Mouse (Mus musculus) forebrain, embryonic 16.5 days (tissue): ENCODE measurements at regions not wholly inside any gene's neighbourhood (a gene's known extent, or its start where the extent isn't known, plus 50 kb on each side); places are given as distances from the start of the nearest gene placed in this dataset.

Experiments used
- ATAC-seq: fragments of 200-750 bp; cut with Nextera tagmentation; 2 replicates; pipeline ENCODE4 v1.8.0; 2017; ENCODE audit warnings: mild to moderate bottlenecking, moderate library complexity
- H3K27ac ChIP-seq: fragments of 300-500 bp; sonication (generic); 2 replicates; pipeline ENCODE4 v1.5.1; 2014; ENCODE audit warnings: low read length, control low read depth
- H3K27me3 ChIP-seq: fragments of 300-500 bp; sonication (generic); replicated peaks from 2 replicates; pipeline ENCODE4 v1.6.1; 2014; ENCODE audit warnings: low read length; ENCODE audit not compliant: control insufficient read depth, insufficient read depth
- H3K36me3 ChIP-seq: fragments of 300-500 bp; sonication (generic); 2 replicates; pipeline ENCODE4 v1.6.1; 2014; ENCODE audit not compliant: control insufficient read depth, insufficient read depth
- H3K4me1 ChIP-seq: fragments of 300-500 bp; sonication (generic); replicated peaks from 2 replicates; pipeline ENCODE4 v1.6.1; 2014; ENCODE audit warnings: low read length; ENCODE audit not compliant: control insufficient read depth, insufficient read depth
- H3K4me2 ChIP-seq: fragments of 300-500 bp; sonication (generic); 2 replicates; pipeline ENCODE4 v1.6.1; 2014; ENCODE audit warnings: mild to moderate bottlenecking, low read length, control low read depth
- H3K4me3 ChIP-seq: fragments of 300-500 bp; sonication (generic); replicated peaks from 2 replicates; pipeline ENCODE4 v1.5.1; 2014; ENCODE audit warnings: mild to moderate bottlenecking, low read length, control low read depth
- H3K9ac ChIP-seq: fragments of 300-500 bp; sonication (generic); replicated peaks from 2 replicates; pipeline ENCODE4 v1.6.1; 2014; ENCODE audit warnings: low read depth, low read length, control low read depth
- H3K9me3 ChIP-seq: fragments of 300-500 bp; sonication (generic); 2 replicates; pipeline ENCODE4 v1.6.1; 2016; ENCODE audit warnings: low read length; ENCODE audit not compliant: control insufficient read depth
- WGBS: fragments of 180-500 bp; shearing (Covaris S2); extraction: QIAGEN DNeasy Blood & Tissue Kit; methylation state at CpG from one replicate; pipeline ENCODE4 v1.1.7; 2014; 5-methylcytosine and 5-hydroxymethylcytosine counted together

GRCm38 (mm10) chr6:61103459-61104234 is 76.5 kb upstream of the Ccser1 start:
- H3K27me3 ChIP-seq = no peaks in the 10 kb centered on the region
- ATAC-seq = no peak
- 47% methylated on average over 4 of the region's 4 CpGs for WGBS
- no peak overlapping the region for H3K27ac ChIP-seq
- H3K4me1 ChIP-seq = peaks cover 7% of the 10 kb centered on the region
- H3K9ac ChIP-seq = no peak overlapping the region
- H3K4me3 ChIP-seq = no peak overlapping the region
- H3K9me3 ChIP-seq = no peaks in the 10 kb centered on the region
- H3K4me2 ChIP-seq = no peak overlapping the region
- no peaks in the 10 kb centered on the region for H3K36me3 ChIP-seq

DNA sequence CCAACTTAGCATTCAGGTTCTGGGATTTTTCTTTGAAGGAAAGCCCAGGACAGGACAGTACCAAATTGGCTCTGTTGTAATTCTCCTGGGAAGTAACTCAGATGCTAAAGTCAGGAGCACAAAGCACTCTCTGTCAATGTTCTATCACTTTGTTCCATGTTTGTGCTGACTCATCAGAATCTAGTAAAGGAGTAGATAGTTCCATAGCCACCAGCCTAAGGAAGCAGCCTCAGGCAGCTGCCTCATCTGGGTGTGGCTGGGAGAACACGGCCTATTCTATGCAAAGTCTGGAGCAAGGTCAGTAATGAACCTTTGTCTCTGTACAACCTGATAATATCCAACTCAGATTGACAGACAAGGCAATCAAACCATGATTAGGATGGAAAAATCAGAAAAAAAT is 64.9 kb upstream of the Ccser1 start:
- no peaks in the 10 kb centered on the region for H3K4me1 ChIP-seq
- no peaks in the 10 kb centered on the region for H3K27me3 ChIP-seq
- no peak for ATAC-seq
- no peak overlapping the region for H3K9ac ChIP-seq
- no peak overlapping the region for H3K27ac ChIP-seq
- H3K4me2 ChIP-seq = no peak overlapping the region
- H3K4me3 ChIP-seq = no peak overlapping the region
- 83% methylated on average over 1 of the region's 1 CpGs for WGBS
- H3K9me3 ChIP-seq = no peaks in the 10 kb centered on the region
- no peaks in the 10 kb centered on the region for H3K36me3 ChIP-seq

DNA sequence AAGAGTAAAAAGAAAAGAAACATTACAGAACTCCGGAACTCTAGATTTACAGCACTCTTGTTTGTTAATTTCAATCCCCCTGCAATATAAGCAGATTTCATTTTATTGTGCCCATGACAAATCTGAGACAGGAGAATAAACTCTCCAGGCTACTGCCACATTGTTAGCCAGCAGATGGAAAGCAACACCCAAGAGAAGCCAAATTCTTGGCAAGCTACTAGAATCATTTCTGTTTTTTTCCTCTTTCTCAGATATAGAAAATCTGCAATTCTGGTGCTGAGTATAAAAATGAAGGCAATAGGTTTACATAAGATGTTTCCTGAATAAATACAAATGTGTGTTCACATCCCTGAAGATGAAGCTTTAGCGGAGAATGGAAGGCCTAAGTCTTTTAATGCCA is 60.5 kb upstream of the Ccser1 start:
- no peak for ATAC-seq
- H3K27me3 ChIP-seq = no peaks in the 10 kb centered on the region
- no peak overlapping the region for H3K4me2 ChIP-seq
- 81% methylated on average over 2 of the region's 2 CpGs for WGBS
- no peaks in the 10 kb centered on the region for H3K4me1 ChIP-seq
- H3K27ac ChIP-seq = no peak overlapping the region
- H3K36me3 ChIP-seq = no peaks in the 10 kb centered on the region
- H3K9ac ChIP-seq = no peak overlapping the region
- no peaks in the 10 kb centered on the region for H3K9me3 ChIP-seq
- no peak overlapping the region for H3K4me3 ChIP-seq

DNA sequence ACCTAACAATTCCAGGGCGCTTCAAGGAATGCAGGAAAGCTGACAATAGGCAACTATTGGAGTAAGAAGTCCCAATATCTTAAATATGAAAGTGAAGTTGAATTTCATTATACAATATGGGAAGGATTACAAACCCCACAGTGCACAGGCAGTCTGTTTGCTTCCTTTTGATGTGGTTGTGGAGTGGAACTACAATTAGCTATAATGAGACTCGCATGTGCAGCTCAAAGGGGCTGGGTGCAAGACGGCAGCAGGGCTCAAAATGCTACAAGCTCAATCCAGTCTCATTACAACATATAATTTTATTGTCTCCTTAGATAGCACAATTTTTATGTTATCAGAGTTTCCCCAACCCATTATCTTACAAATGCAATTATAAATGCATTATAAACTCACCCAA is 54.7 kb upstream of the Ccser1 start:
- no peaks in the 10 kb centered on the region for H3K4me1 ChIP-seq

GRCm38 (mm10) chr6:61127238-61127637 is 52.9 kb upstream of the Ccser1 start:
- Histone ChIP-seq H3K27me3 (no peaks in the 10 kb centered on the region), H3K4me3 (no peak overlapping the region), H3K27ac (no peak overlapping the region), H3K4me1 (no peaks in the 10 kb centered on the region), H3K36me3 (no peaks in the 10 kb centered on the region), H3K4me2 (no peak overlapping the region), H3K9me3 (no peaks in the 10 kb centered on the region), H3K9ac (no peak overlapping the region)
- ATAC-seq = no peak
- 22% methylated on average over 1 of the region's 1 CpGs for WGBS

More for the DNA sequence above, 54.7 kb upstream of the Ccser1 start:
- Histone ChIP-seq H3K4me2 (no peak overlapping the region), H3K4me3 (no peak overlapping the region), H3K9me3 (no peaks in the 10 kb centered on the region), H3K27me3 (no peaks in the 10 kb centered on the region), H3K27ac (no peak overlapping the region), H3K9ac (no peak overlapping the region), H3K36me3 (no peaks in the 10 kb centered on the region)
- ATAC-seq = no peak
- WGBS = 66% methylated on average over 3 of the region's 3 CpGs

DNA sequence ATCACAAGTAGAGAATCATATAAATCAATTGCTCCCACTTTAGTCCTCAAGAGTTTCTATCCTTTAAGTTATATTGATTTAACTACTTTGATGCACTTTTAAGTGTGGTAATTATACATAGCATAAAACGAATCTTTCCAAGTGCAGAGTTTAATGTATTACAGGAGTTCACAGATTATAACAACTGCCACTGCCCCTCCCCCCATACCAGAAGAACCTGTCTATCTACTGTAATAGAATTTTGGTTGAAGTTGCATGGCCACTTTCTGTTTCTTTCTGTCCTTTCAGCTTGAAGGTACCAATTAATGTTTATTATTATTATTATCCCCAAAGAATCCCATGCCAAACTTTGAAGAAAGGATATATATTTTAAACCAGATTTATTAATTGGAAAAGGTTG is 51.9 kb upstream of the Ccser1 start:
- H3K4me3 ChIP-seq = no peak overlapping the region
- H3K4me1 ChIP-seq = no peaks in the 10 kb centered on the region
- H3K4me2 ChIP-seq = no peak overlapping the region
- 90% methylated on average over 1 of the region's 1 CpGs for whole genome bisulfite sequencing
- no peaks in the 10 kb centered on the region for H3K9me3 ChIP-seq
- no peak overlapping the region for H3K27ac ChIP-seq
- H3K27me3 ChIP-seq = no peaks in the 10 kb centered on the region
- no peak overlapping the region for H3K9ac ChIP-seq
- no peak for ATAC-seq
- no peaks in the 10 kb centered on the region for H3K36me3 ChIP-seq
